Mouse (Mus musculus) stomach, postnatal 0 days (tissue): Measurements from ENCODE around the gene Cmtm2b.

Experiments used
- CTCF ChIP-seq: IDR thresholded peaks from 2 replicates; pipeline ENCODE4 v1.5.1; 2016; ENCODE audit warnings: antibody characterized with exemption, low read depth, mild to moderate bottlenecking, moderate library complexity
- EP300 ChIP-seq: optimal IDR thresholded peaks from 2 replicates; pipeline ENCODE3; 2016; ENCODE audit warnings: antibody characterized with exemption

- TF ChIP-seq CTCF: no peak
- TF ChIP-seq EP300: no peak
These were observed 57.3 kb downstream of the Cmtm2b start for GRCm38 (mm10) chr8:104379301-104379836.
